Mouse (Mus musculus): ENCODE data around the gene Zc3h12c.
"Not testable (repeated sequence)": the region's sequence is repeated elsewhere in the genome, so short reads cannot be mapped to it uniquely, and the experiment has no call there.

The Zc3h12c gene

DNA sequence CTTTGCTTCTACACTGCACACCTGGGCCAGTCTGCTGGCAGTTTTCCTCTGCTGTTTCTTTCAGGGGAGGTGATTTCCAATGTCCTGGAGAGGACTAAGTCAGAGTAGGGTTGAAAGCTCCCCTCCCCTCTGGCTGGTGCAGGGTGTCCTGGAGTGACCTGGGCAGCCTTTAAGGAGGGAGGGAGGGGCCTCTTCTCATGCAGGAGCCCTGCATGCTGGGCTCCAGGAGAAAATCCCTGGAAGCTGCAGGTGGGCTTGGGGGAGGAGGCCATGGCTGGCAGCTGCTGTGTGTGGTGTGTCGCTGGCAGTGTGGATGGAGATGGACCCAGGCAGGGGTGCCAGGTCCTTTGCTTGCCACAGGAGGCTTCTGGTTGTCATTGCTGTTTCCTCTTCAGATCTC, 71.0 kb downstream of the Zc3h12c start:
- DNase-seq = no peak

DNA sequence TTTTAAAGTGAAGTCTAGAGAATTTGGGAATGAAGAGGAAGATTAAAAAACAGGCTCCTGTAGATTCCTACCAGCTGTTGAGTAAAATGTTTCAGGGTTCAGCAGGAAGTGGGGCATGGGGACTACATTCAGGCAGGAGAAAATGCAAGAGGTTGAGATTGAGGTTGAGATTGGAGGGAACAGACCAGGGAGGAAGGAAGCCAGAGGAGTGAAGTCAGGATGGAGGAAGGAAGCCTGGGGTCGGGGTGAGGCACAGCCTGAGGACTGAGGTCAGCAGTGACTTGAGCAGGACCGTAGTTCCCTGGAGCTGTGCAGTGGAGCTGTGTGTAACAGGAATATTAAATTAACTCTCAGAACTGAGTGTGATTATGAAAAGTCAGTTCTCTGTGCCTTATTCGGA, 72.7 kb downstream of the Zc3h12c start:
- no peak for DNase-seq

DNA sequence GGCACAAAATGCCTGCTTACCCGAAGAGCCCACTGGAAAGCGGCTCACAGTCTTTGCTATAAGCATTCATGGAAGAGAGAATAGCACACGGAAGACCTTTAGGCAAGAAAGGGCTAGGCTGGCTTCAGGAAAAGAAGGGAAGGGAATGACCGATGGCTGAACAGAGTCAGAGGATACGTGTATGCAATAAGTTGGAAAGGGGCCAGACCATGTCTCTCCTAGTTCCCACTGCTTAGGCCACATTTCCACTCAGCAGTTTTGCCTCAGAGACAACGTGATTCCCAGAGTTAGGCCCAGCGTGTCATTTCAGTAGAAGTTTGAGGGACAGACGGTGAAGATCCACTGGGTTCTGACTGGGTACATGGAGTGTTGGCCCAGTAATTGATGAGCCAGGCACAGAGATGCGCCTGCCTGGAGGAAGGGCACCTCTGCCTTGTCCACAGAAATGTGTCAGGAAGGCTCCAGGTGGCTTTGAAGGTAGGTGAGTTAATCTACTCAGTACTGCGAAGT, 73.8 kb downstream of the Zc3h12c start:
- no peak for DNase-seq

- no peak for DNase-seq
Observed at GRCm38 (mm10) chr9:52094016-52094415, 74.4 kb downstream of the Zc3h12c start.

DNA sequence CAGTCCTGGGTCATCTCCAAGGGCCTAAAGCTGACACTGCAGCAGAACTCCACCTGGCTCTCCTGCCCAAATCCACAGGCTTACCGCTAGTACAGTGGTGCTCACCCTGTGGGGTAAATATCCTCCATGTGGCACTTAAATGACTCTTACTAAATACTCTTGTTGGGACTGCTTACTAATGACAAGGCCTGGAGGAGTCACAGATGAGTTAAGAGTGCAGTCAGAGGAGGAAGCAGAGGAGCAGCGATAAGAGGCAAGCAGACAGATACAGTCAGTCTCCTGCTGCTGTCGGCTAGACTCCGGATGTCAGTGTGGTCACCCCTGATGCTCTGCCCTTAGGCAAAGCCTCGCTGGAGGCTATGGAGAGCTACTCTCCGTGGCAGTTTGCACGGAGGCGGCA, 75.3 kb downstream of the Zc3h12c start:
- DNase-seq = no peak

- no peak for DNase-seq
Observed at GRCm38 (mm10) chr9:52092311-52092710, 76.1 kb downstream of the Zc3h12c start.

DNA sequence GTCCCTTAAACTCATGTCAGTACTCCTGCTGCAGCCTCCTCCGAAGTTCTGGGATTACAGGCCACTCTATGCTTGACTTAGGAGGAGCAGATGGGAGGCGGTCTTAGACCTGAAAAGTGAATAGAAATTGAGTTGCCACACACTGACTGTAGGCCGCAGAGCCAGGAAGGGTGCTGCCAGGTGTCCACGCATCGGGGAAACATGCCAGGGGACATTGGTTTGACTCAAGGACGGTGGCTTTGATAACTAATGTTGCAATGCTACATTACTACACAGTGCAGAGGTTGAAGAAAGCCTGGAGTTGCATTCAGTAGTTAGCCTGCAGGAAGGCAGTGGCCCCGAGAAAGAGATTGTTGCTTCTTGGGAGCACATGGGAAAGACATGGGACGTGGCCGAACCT, 76.6 kb downstream of the Zc3h12c start:
- DNase-seq = no peak

DNA sequence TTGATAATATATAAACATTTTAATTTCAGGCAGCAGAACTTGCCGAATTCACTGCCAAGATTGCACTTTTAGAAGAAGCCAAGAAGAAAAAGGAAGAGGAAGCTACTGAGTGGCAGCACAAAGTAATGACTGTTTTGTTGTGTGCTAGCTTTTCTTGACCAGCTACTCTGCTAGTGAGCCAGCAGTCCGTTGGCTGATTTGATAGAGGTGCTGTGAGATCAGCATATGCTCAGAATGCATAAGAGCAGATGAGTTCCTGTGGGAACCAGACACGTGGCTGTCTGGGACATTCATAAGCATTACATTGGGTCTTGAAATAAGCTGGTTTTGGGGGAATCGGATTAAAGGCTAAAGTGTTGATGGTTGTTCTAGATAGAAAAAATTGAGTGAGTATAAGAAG, 86.0 kb downstream of the Zc3h12c start:
- DNase-seq = no peak

DNA sequence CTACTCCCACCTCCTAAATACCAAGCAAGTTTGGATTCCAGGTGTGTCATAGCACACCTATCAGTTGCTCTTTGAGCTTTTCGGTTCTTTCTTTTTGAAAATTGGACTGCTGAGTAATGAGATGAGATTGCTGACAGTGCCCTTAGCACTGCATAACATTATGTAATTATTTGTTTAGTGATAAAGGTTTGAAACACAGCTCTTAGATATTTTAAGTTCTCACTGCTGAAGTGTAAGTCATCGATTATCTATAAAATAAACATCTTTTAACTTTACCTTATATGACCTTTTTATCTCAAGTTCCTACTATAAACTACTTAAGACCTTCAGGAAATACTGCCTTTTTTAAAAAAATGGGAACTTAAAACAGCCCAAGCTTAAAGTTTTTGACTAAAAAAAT, 86.4 kb downstream of the Zc3h12c start:
- DNase-seq = no peak

DNA sequence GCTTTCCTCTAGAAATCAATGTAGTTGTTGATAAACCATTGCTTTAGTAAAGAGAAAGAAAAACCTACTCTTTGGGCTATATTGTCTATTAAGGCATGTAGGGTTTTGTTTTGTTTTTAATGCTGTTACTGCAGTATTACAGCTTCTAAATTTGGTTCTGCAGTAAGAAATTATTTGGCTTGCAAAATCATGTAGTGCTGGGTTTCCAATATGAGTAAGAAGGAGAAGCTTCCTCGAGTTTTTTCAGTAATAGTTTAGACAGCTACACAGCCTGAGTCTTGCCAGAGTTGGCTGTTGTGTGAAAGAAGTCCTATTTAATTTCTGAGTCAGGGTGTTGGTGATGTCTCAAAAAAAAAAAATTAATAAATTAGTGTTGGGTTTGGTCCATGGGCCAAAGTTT, 90.7 kb downstream of the Zc3h12c start:
- DNase-seq = no peak

GRCm38 (mm10) chr9:52076089-52076488, 92.3 kb downstream of the Zc3h12c start:
- no peak for DNase-seq

DNA sequence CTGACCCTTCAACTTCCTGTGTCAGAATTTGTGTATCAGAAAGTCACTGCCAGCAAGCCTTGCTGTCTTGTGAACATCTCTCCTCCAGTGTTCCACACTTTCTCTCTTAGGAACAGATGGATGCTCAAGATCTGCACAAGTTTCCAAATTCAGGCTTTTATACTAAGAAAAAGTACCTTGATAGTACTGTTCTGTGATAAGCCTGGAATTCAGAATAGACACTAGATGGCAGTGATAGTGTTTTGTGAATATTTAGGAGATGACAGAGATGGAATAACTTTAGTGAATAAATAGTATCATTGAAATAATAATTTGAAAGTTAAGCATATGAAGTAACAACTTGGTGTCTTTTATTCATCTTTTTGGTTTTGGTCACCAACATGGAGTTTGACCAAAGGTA, 96.2 kb downstream of the Zc3h12c start:
- DNase-seq = no peak

GRCm38 (mm10) chr9:52071352-52071751, 97.0 kb downstream of the Zc3h12c start:
- DNase-seq = not testable (repeated sequence)

- DNase-seq = no peak
Observed at GRCm38 (mm10) chr9:52070052-52070451, 98.3 kb downstream of the Zc3h12c start.
